Mouse (Mus musculus) neural tube, embryonic 12.5 days (tissue): ENCODE measurements around the gene Diaph2. TPM values are rescaled to one million over a fixed set of nuclear protein-coding genes. Genes with fewer than 3 reads are reported as not detected.
"Not testable (repeated sequence)": the region's sequence is repeated elsewhere in the genome, so short reads cannot be mapped to it uniquely, and the experiment has no call there.

Experiments used
- ATAC-seq: fragments of 200-750 bp; cut with Nextera tagmentation; 2 replicates; pipeline ENCODE4 v1.8.0; 2017; ENCODE audit warnings: low read depth, mild to moderate bottlenecking, moderate TSS enrichment, moderate library complexity; ENCODE audit not compliant: low FRiP score
- H3K27ac ChIP-seq: fragments of 300-500 bp; sonication (generic); 2 replicates; pipeline ENCODE4 v1.5.1; 2016
- H3K27me3 ChIP-seq: fragments of 300-500 bp; sonication (generic); replicated peaks from 2 replicates; pipeline ENCODE4 v1.6.1; 2016; ENCODE audit warnings: mild to moderate bottlenecking
- H3K36me3 ChIP-seq: fragments of 300-500 bp; sonication (generic); 2 replicates; pipeline ENCODE4 v1.6.1; 2016; ENCODE audit warnings: mild to moderate bottlenecking
- H3K4me1 ChIP-seq: fragments of 300-500 bp; sonication (generic); 2 replicates; pipeline ENCODE4 v1.6.1; 2016
- H3K4me2 ChIP-seq: fragments of 300-500 bp; sonication (generic); replicated peaks from 2 replicates; pipeline ENCODE4 v1.6.1; 2016; ENCODE audit warnings: mild to moderate bottlenecking
- H3K4me3 ChIP-seq: fragments of 300-500 bp; sonication (generic); 2 replicates; pipeline ENCODE4 v1.5.1; 2016
- H3K9ac ChIP-seq: fragments of 300-500 bp; sonication (generic); 2 replicates; pipeline ENCODE4 v1.6.1; 2016; ENCODE audit warnings: mild to moderate bottlenecking
- H3K9me3 ChIP-seq: fragments of 300-500 bp; sonication (generic); 2 replicates; pipeline ENCODE4 v1.6.1; 2016; ENCODE audit warnings: mild to moderate bottlenecking
- WGBS: fragments of 180-500 bp; shearing (Covaris S2); methylation state at CpG from one replicate; pipeline ENCODE4 v1.1.7; 2016; 5-methylcytosine and 5-hydroxymethylcytosine counted together
- polyA plus RNA-seq: library from polyadenylated mRNA; unstranded; fragments of >200 nt; fragmentation: Nextera tagmentation; extraction: Ambion mirVana; gene quantifications from 2 replicates; pipeline ENCODE4 v1.2.1, GENCODE M21; 2016

Gene Diaph2
- polyA plus RNA-seq, 1 experiment from 2014 or later = 4.9 TPM

GRCm38 (mm10) chrX:129762649-129763048 is 13.1 kb downstream of the Diaph2 start:
- Histone ChIP-seq H3K4me3 (no peak overlapping the region), H3K4me1 (no peaks in the 10 kb centered on the region), H3K36me3 (no peaks in the 10 kb centered on the region), H3K9ac (no peak overlapping the region), H3K9me3 (no peaks in the 10 kb centered on the region), H3K4me2 (no peak overlapping the region), H3K27me3 (no peaks in the 10 kb centered on the region), H3K27ac (no peak overlapping the region)
- no peak for ATAC-seq
- 85% methylated on average over 2 of the region's 2 CpGs for WGBS

- H3K27me3 ChIP-seq = no peaks in the 10 kb centered on the region
- no peaks in the 10 kb centered on the region for H3K9me3 ChIP-seq
- 73% methylated on average over 2 of the region's 2 CpGs for WGBS
- H3K9ac ChIP-seq = no peak overlapping the region
- H3K4me3 ChIP-seq = no peak overlapping the region
- ATAC-seq = no peak
- no peak overlapping the region for H3K27ac ChIP-seq
- H3K4me2 ChIP-seq = no peak overlapping the region
- no peaks in the 10 kb centered on the region for H3K4me1 ChIP-seq
- H3K36me3 ChIP-seq = no peaks in the 10 kb centered on the region
Measured at GRCm38 (mm10) chrX:129765378-129765777, 15.8 kb downstream of the Diaph2 start.

GRCm38 (mm10) chrX:129766811-129767210 is 17.3 kb downstream of the Diaph2 start:
- no peak overlapping the region for H3K27ac ChIP-seq
- H3K4me1 ChIP-seq = no peaks in the 10 kb centered on the region
- no peak overlapping the region for H3K4me2 ChIP-seq
- no peak overlapping the region for H3K9ac ChIP-seq
- no peak for ATAC-seq
- H3K4me3 ChIP-seq = no peak overlapping the region
- H3K36me3 ChIP-seq = no peaks in the 10 kb centered on the region
- no peaks in the 10 kb centered on the region for H3K9me3 ChIP-seq
- H3K27me3 ChIP-seq = no peaks in the 10 kb centered on the region
- 79% methylated on average over 1 of the region's 1 CpGs for WGBS

GRCm38 (mm10) chrX:129770625-129771024 is 21.1 kb downstream of the Diaph2 start:
- Histone ChIP-seq H3K4me2 (no peak overlapping the region), H3K36me3 (no peaks in the 10 kb centered on the region), H3K9me3 (no peaks in the 10 kb centered on the region), H3K27me3 (no peaks in the 10 kb centered on the region), H3K27ac (no peak overlapping the region), H3K4me3 (no peak overlapping the region), H3K9ac (no peak overlapping the region), H3K4me1 (no peaks in the 10 kb centered on the region)
- WGBS = 42% methylated on average over 2 of the region's 2 CpGs
- no peak for ATAC-seq

GRCm38 (mm10) chrX:129773556-129774255 is 24.2 kb downstream of the Diaph2 start:
- H3K27me3 ChIP-seq = no peaks in the 10 kb centered on the region
- H3K4me1 ChIP-seq = no peaks in the 10 kb centered on the region
- H3K36me3 ChIP-seq = no peaks in the 10 kb centered on the region
- no peak overlapping the region for H3K4me3 ChIP-seq
- no peak overlapping the region for H3K4me2 ChIP-seq
- H3K9me3 ChIP-seq = no peaks in the 10 kb centered on the region
- ATAC-seq = no peak
- no peak overlapping the region for H3K27ac ChIP-seq
- 65% methylated on average over 11 of the region's 11 CpGs for WGBS
- H3K9ac ChIP-seq = no peak overlapping the region

GRCm38 (mm10) chrX:129774478-129774877 is 24.9 kb downstream of the Diaph2 start:
- Histone ChIP-seq H3K4me3 (no peak overlapping the region), H3K27me3 (no peaks in the 10 kb centered on the region), H3K9me3 (no peaks in the 10 kb centered on the region), H3K27ac (no peak overlapping the region), H3K4me1 (no peaks in the 10 kb centered on the region), H3K9ac (no peak overlapping the region), H3K4me2 (no peak overlapping the region), H3K36me3 (no peaks in the 10 kb centered on the region)
- WGBS = 39% methylated on average over 3 of the region's 3 CpGs
- ATAC-seq = no peak

- ATAC-seq = no peak
- no peaks in the 10 kb centered on the region for H3K36me3 ChIP-seq
- no peak overlapping the region for H3K4me3 ChIP-seq
- H3K27me3 ChIP-seq = no peaks in the 10 kb centered on the region
- H3K9ac ChIP-seq = no peak overlapping the region
- no peak overlapping the region for H3K4me2 ChIP-seq
- H3K4me1 ChIP-seq = no peaks in the 10 kb centered on the region
- 81% methylated on average over 1 of the region's 1 CpGs for WGBS
- no peaks in the 10 kb centered on the region for H3K9me3 ChIP-seq
- no peak overlapping the region for H3K27ac ChIP-seq
Measured at GRCm38 (mm10) chrX:129776761-129777160, 27.2 kb downstream of the Diaph2 start.

GRCm38 (mm10) chrX:129777404-129777962 is 27.9 kb downstream of the Diaph2 start:
- Histone ChIP-seq H3K4me3 (no peak overlapping the region), H3K4me2 (no peak overlapping the region), H3K9me3 (no peaks in the 10 kb centered on the region), H3K4me1 (no peaks in the 10 kb centered on the region), H3K9ac (no peak overlapping the region), H3K36me3 (no peaks in the 10 kb centered on the region), H3K27me3 (no peaks in the 10 kb centered on the region), H3K27ac (no peak overlapping the region)
- no peak for ATAC-seq
- WGBS = 88% methylated on average over 4 of the region's 4 CpGs

GRCm38 (mm10) chrX:129781844-129782243 is 32.3 kb downstream of the Diaph2 start:
- H3K4me3 ChIP-seq = no peak overlapping the region
- H3K4me1 ChIP-seq = no peaks in the 10 kb centered on the region
- no peaks in the 10 kb centered on the region for H3K27me3 ChIP-seq
- no peaks in the 10 kb centered on the region for H3K36me3 ChIP-seq
- no peak overlapping the region for H3K27ac ChIP-seq
- no peaks in the 10 kb centered on the region for H3K9me3 ChIP-seq
- no peak overlapping the region for H3K9ac ChIP-seq
- no peak for ATAC-seq
- WGBS = 85% methylated on average over 2 of the region's 2 CpGs
- no peak overlapping the region for H3K4me2 ChIP-seq

- no peak overlapping the region for H3K4me2 ChIP-seq
- 87% methylated on average over 5 of the region's 5 CpGs for WGBS
- no peak for ATAC-seq
- no peaks in the 10 kb centered on the region for H3K9me3 ChIP-seq
- no peak overlapping the region for H3K9ac ChIP-seq
- H3K36me3 ChIP-seq = no peaks in the 10 kb centered on the region
- H3K4me3 ChIP-seq = no peak overlapping the region
- H3K4me1 ChIP-seq = no peaks in the 10 kb centered on the region
- no peaks in the 10 kb centered on the region for H3K27me3 ChIP-seq
- H3K27ac ChIP-seq = no peak overlapping the region
Measured at GRCm38 (mm10) chrX:129784062-129784461, 34.5 kb downstream of the Diaph2 start.

GRCm38 (mm10) chrX:129799920-129800319 is 50.4 kb downstream of the Diaph2 start:
- H3K4me3 ChIP-seq, H3K27me3 ChIP-seq, H3K9me3 ChIP-seq, H3K9ac ChIP-seq, H3K4me2 ChIP-seq, H3K36me3 ChIP-seq, H3K4me1 ChIP-seq, ATAC-seq, H3K27ac ChIP-seq: not testable (repeated sequence)
- WGBS = 88% methylated on average over 2 of the region's 2 CpGs

GRCm38 (mm10) chrX:129831903-129832302 is 82.4 kb downstream of the Diaph2 start:
- Histone ChIP-seq H3K4me1 (no peaks in the 10 kb centered on the region), H3K9me3 (no peaks in the 10 kb centered on the region), H3K27me3 (no peaks in the 10 kb centered on the region), H3K4me3 (no peak overlapping the region), H3K9ac (no peak overlapping the region), H3K36me3 (no peaks in the 10 kb centered on the region), H3K4me2 (no peak overlapping the region), H3K27ac (no peak overlapping the region)
- ATAC-seq = no peak
- 54% methylated on average over 2 of the region's 2 CpGs for WGBS

GRCm38 (mm10) chrX:129833887-129834286 is 84.3 kb downstream of the Diaph2 start:
- no peaks in the 10 kb centered on the region for H3K9me3 ChIP-seq
- H3K27ac ChIP-seq = no peak overlapping the region
- no peaks in the 10 kb centered on the region for H3K27me3 ChIP-seq
- ATAC-seq = no peak
- no peak overlapping the region for H3K4me3 ChIP-seq
- no peaks in the 10 kb centered on the region for H3K4me1 ChIP-seq
- no peak overlapping the region for H3K4me2 ChIP-seq
- no peaks in the 10 kb centered on the region for H3K36me3 ChIP-seq
- H3K9ac ChIP-seq = no peak overlapping the region
